Mouse (Mus musculus): Measurements from ENCODE around the gene Kif5a. TPM values are rescaled to one million over a fixed set of nuclear protein-coding genes. Genes with fewer than 3 reads are reported as not detected.

Gene Kif5a
- polyA plus RNA-seq, 1 experiment from 2014 or later = 0.06 TPM

DNA sequence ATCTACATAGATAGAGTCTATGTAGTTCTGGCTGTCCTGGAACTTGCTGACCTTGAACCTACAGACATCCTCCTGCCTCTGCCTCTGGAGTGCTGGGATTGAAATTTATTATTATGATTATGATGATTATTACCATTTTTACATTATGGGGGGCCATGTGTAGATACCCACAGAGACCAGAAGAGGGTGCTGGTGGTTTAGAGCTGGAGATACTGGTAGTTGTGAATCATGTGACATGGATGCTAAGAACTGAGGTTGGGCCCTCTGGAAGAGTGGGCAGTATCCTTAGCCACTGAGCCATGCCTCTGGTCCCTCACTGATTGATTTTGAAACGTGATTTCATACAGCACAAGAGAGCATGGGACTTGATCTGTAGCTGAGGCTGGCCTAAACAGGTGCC is 76.7 kb downstream of the Kif5a start:
- TF ChIP-seq EP300 (IDR thresholded peaks at IDR 0.05; ENCODE audit: low read depth) (no peak), CTCF (IDR thresholded peaks at IDR 0.05; ENCODE audit: low read depth) (peak; percentile 73)
- Histone ChIP-seq H3K27me3 (ENCODE audit: insufficient read depth, low read length) (peaks cover 62% of the 10 kb centered on the region), H3K9me3 (ENCODE audit: low read length) (no peaks in the 10 kb centered on the region; the same call in 1 of the 2 replicates), H3K36me3 (replicated peaks; ENCODE audit: insufficient read depth, low read length) (no peaks in the 10 kb centered on the region), H3K4me3 (ENCODE audit: low read depth, low read length) (no peak overlapping the region), H3K4me2 (ENCODE audit: low read depth, low read length) (no peak overlapping the region), H3K4me1 (ENCODE audit: insufficient read depth) (peaks cover 31% of the 10 kb centered on the region), H3K27ac (ENCODE audit: low read depth) (no peak overlapping the region), H3K9ac (replicated peaks) (no peak overlapping the region)
- WGBS (ENCODE audit: insufficient replicate concordance) = 53% methylated on average over 1 of the region's 1 CpGs
- no peak for DNase-seq
- ATAC-seq = no peak

DNA sequence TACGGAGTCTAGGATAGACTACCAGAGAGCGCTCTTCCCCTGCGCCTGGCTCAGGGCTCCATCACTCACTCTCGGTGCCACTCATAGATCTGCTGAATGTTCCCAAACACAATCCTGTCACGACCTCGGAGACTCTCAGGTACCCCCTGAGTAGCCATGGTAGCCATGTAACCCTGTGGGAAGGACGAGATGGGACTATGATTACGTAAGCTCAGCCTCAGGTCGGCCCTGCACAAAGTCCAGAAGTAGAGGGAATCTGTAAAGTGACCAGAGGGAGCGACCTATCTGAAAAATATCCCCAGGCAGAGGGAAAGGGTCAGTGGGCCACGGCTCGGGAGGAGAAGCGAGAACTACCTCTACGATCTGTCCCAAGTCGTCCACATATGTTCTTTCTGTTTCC is 77.6 kb downstream of the Kif5a start:
- ATAC-seq = no peak
- H3K4me3 ChIP-seq (ENCODE audit: low read depth, low read length) = no peak overlapping the region
- H3K36me3 ChIP-seq (replicated peaks; ENCODE audit: insufficient read depth, low read length) = no peaks in the 10 kb centered on the region
- TF ChIP-seq EP300 (IDR thresholded peaks at IDR 0.05; ENCODE audit: low read depth) (no peak), CTCF (IDR thresholded peaks at IDR 0.05; ENCODE audit: low read depth) (no peak)
- no peak for DNase-seq
- H3K27me3 ChIP-seq (ENCODE audit: insufficient read depth, low read length) = peaks cover 71% of the 10 kb centered on the region
- 67% methylated on average over 15 of the region's 15 CpGs for WGBS (ENCODE audit: insufficient replicate concordance)
- no peak overlapping the region for H3K9ac ChIP-seq (replicated peaks)
- no peak overlapping the region for H3K27ac ChIP-seq (ENCODE audit: low read depth)
- peak overlapping the region; percentile 13; the same call in 1 of the 2 replicates for H3K4me2 ChIP-seq (ENCODE audit: low read depth, low read length)
- H3K9me3 ChIP-seq (ENCODE audit: low read length) = no peaks in the 10 kb centered on the region; the same call in 1 of the 2 replicates
- H3K4me1 ChIP-seq (ENCODE audit: insufficient read depth) = peaks cover 31% of the 10 kb centered on the region

DNA sequence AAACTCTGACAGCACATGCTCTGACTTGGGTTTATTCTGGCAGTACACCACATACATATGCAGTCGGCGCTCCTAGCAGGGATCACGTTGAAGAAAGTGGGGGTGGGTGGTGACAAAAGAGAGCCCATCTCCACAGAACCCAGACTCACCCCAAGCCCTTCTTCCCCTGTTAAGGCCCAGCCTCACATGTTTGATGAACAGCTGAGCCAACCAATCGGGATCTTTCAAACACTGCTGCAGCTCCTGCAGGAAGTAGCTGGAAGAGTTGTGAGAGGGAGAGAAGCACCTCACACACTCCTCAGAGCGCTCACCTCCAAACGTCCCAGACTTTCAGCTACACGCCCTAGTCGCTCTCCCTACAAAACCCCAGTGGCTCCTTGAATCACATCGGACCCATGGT is 78.0 kb downstream of the Kif5a start:
- Histone ChIP-seq H3K27me3 (ENCODE audit: insufficient read depth, low read length) (peaks cover 73% of the 10 kb centered on the region), H3K36me3 (replicated peaks; ENCODE audit: insufficient read depth, low read length) (no peaks in the 10 kb centered on the region), H3K4me1 (ENCODE audit: insufficient read depth) (peaks cover 30% of the 10 kb centered on the region), H3K9ac (replicated peaks) (no peak overlapping the region), H3K4me2 (ENCODE audit: low read depth, low read length) (peak overlapping the region; percentile 13; the same call in 1 of the 2 replicates), H3K9me3 (ENCODE audit: low read length) (no peaks in the 10 kb centered on the region; the same call in 1 of the 2 replicates), H3K4me3 (ENCODE audit: low read depth, low read length) (no peak overlapping the region), H3K27ac (ENCODE audit: low read depth) (no peak overlapping the region)
- TF ChIP-seq EP300 (IDR thresholded peaks at IDR 0.05; ENCODE audit: low read depth) (no peak), CTCF (IDR thresholded peaks at IDR 0.05; ENCODE audit: low read depth) (no peak)
- DNase-seq (no peak), ATAC-seq (no peak)
- WGBS (ENCODE audit: insufficient replicate concordance) = 73% methylated on average over 9 of the region's 9 CpGs

DNA sequence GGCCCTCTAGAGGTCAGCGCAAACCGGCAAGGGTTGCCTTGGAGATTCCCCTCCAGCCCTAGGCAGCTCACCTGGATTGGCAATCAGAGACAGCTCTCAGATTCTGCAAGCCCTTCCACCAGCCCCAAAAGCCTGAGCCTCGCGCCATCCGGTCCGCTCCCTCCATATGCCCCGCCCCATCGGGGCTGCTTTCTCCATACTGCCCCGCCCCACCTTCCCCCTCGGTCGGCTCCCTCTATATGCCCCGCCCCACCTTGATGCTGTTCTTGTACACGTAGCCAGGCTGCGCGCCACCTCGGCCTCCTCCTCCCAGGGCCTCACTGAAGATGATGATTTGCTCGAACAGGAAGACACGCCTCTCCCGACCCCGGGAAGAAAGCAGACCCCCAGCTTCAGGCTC is 79.4 kb downstream of the Kif5a start:
- 0 out of 2 replicates have a peak, but pooled peaks have one; percentile 9 for ATAC-seq
- no peaks in the 10 kb centered on the region for H3K36me3 ChIP-seq (replicated peaks; ENCODE audit: insufficient read depth, low read length)
- H3K27me3 ChIP-seq (ENCODE audit: insufficient read depth, low read length) = peaks cover 73% of the 10 kb centered on the region
- H3K4me3 ChIP-seq (ENCODE audit: low read depth, low read length) = 0 out of 2 replicates have a peak overlapping the region, but pooled peaks have one; percentile 6
- no peak overlapping the region for H3K27ac ChIP-seq (ENCODE audit: low read depth)
- no peaks in the 10 kb centered on the region; the same call in 1 of the 2 replicates for H3K9me3 ChIP-seq (ENCODE audit: low read length)
- TF ChIP-seq EP300 (IDR thresholded peaks at IDR 0.05; ENCODE audit: low read depth) (no peak), CTCF (IDR thresholded peaks at IDR 0.05; ENCODE audit: low read depth) (no peak)
- peak overlapping the region; percentile 29 for H3K4me2 ChIP-seq (ENCODE audit: low read depth, low read length)
- peaks cover 18% of the 10 kb centered on the region for H3K4me1 ChIP-seq (ENCODE audit: insufficient read depth)
- no peak for DNase-seq
- no peak overlapping the region for H3K9ac ChIP-seq (replicated peaks)
- WGBS (ENCODE audit: insufficient replicate concordance) = 22% methylated on average over 20 of the region's 20 CpGs

DNA sequence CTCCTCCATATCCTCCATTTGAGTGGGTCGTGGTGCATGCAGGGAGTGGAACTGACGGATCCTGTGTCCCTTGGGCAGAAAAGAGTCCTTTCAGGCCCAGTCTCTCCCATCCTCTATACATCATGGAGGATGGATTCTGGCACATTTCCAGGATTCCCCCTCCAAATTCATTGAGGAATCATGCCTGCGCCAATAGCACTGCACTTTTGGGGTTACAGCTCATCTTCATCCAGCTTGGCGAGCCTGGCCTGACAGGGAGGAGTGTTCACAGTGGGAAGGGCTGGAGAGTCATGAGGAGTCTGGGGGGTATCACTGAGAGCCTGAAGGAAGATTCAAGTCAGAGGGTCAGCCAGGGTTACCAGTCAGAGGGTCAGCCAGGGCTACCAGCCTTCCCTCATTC is 80.5 kb downstream of the Kif5a start:
- H3K27ac ChIP-seq (ENCODE audit: low read depth) = no peak overlapping the region
- WGBS (ENCODE audit: insufficient replicate concordance) = 70% methylated on average over 4 of the region's 4 CpGs
- H3K36me3 ChIP-seq (replicated peaks; ENCODE audit: insufficient read depth, low read length) = no peaks in the 10 kb centered on the region
- no peak overlapping the region for H3K9ac ChIP-seq (replicated peaks)
- DNase-seq (no peak), ATAC-seq (no peak)
- H3K27me3 ChIP-seq (ENCODE audit: insufficient read depth, low read length) = peaks cover 73% of the 10 kb centered on the region
- no peak overlapping the region for H3K4me3 ChIP-seq (ENCODE audit: low read depth, low read length)
- peaks cover 21% of the 10 kb centered on the region for H3K4me1 ChIP-seq (ENCODE audit: insufficient read depth)
- H3K9me3 ChIP-seq (ENCODE audit: low read length) = no peaks in the 10 kb centered on the region; the same call in 1 of the 2 replicates
- no peak overlapping the region for H3K4me2 ChIP-seq (ENCODE audit: low read depth, low read length)
- TF ChIP-seq EP300 (IDR thresholded peaks at IDR 0.05; ENCODE audit: low read depth) (no peak), CTCF (IDR thresholded peaks at IDR 0.05; ENCODE audit: low read depth) (no peak)

DNA sequence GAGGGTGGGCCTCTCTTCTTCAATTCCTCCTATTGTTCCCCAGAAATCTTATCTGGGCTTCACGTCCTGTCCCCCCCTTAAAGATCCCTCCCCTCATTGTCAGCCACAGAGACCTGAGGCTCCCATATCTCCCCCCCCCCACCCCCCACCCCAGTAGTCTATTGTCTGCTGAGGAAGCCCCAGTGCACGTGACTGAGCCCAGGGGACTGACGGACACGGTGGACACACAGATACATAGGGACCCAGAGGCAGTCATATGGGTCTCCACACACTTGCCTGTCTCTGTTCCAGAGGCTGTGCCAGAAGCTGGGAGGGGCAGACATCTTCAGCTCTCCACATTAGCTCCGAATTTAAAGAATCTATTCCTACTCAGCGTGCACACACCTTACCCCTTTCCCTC is 81.6 kb downstream of the Kif5a start:
- H3K27me3 ChIP-seq (ENCODE audit: insufficient read depth, low read length) = peaks cover 79% of the 10 kb centered on the region
- H3K4me2 ChIP-seq (ENCODE audit: low read depth, low read length) = no peak overlapping the region
- no peak for ATAC-seq
- no peak overlapping the region for H3K4me3 ChIP-seq (ENCODE audit: low read depth, low read length)
- H3K4me1 ChIP-seq (ENCODE audit: insufficient read depth) = peaks cover 25% of the 10 kb centered on the region
- no peak overlapping the region for H3K27ac ChIP-seq (ENCODE audit: low read depth)
- WGBS (ENCODE audit: insufficient replicate concordance) = 44% methylated on average over 6 of the region's 6 CpGs
- H3K9ac ChIP-seq (replicated peaks) = no peak overlapping the region
- DNase-seq = no peak
- no peaks in the 10 kb centered on the region; the same call in 1 of the 2 replicates for H3K9me3 ChIP-seq (ENCODE audit: low read length)
- no peaks in the 10 kb centered on the region for H3K36me3 ChIP-seq (replicated peaks; ENCODE audit: insufficient read depth, low read length)
- no peak for TF ChIP-seq CTCF (IDR thresholded peaks at IDR 0.05; ENCODE audit: low read depth)
- TF ChIP-seq EP300 (IDR thresholded peaks at IDR 0.05; ENCODE audit: low read depth) = no peak

DNA sequence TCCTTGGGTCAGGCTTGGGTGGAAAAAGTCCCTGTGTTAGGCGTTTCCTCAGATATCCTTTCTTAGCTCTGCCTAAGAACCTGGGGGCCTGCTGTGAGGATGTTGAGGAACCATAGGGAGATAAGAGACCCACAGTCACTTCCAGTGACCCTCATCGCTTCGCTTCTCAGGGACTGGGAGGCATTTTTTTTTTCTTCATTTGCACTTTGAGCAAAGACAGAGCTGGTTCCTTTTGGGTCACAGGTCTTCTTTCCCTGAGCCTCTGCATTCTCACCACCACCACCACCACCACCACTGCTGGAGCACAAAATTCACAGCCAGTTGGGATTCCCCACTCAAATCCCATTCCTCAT is 82.5 kb downstream of the Kif5a start:
- Histone ChIP-seq H3K9ac (replicated peaks) (no peak overlapping the region), H3K27me3 (ENCODE audit: insufficient read depth, low read length) (peaks cover 82% of the 10 kb centered on the region), H3K4me2 (ENCODE audit: low read depth, low read length) (no peak overlapping the region), H3K4me3 (ENCODE audit: low read depth, low read length) (no peak overlapping the region), H3K27ac (ENCODE audit: low read depth) (no peak overlapping the region), H3K4me1 (ENCODE audit: insufficient read depth) (peaks cover 22% of the 10 kb centered on the region), H3K9me3 (ENCODE audit: low read length) (no peaks in the 10 kb centered on the region), H3K36me3 (replicated peaks; ENCODE audit: insufficient read depth, low read length) (no peaks in the 10 kb centered on the region)
- WGBS (ENCODE audit: insufficient replicate concordance) = 12% methylated on average over 3 of the region's 3 CpGs
- no peak for ATAC-seq
- TF ChIP-seq CTCF (IDR thresholded peaks at IDR 0.05; ENCODE audit: low read depth) = no peak
- TF ChIP-seq EP300 (IDR thresholded peaks at IDR 0.05; ENCODE audit: low read depth) = no peak
- no peak for DNase-seq

Measured in liver, postnatal 0 days (tissue).